ENCODE assay signal across 16 mouse cellular contexts in genomic region chr17:35106522-35106921, GRCm38 (mm10). TPM values are rescaled to one million over a fixed set of nuclear protein-coding genes. Genes with fewer than 3 reads are reported as not detected.
A peak's percentile ranks its signal among the peaks of the same experiment; 100 is the strongest.
DNase-seq lines count a peak whose midpoint lies in the region; ATAC-seq and TF ChIP-seq lines count a peak whose summit lies in the region.
"Had no signal": no experiment of that assay in that cellular context is flagged by ENCODE, and none has a peak within 500 bp of the region (broad histone marks: within the 10 kb centered on the region; RNA-seq: fewer than 3 reads in every experiment).

No protein-coding gene starts in this region.

- no peak overlapping the region for H3K9ac ChIP-seq in heart, postnatal 0 days (replicated peaks; ENCODE audit: low read depth, low read length)
- H3K9ac ChIP-seq in midbrain, embryonic 11.5 days (ENCODE audit: low read length) = peak overlapping the region; percentile 65
- no peak overlapping the region for H3K9ac ChIP-seq in midbrain, embryonic 16.5 days (ENCODE audit: low read depth, low read length)
- H3K9ac ChIP-seq in forebrain, embryonic 15.5 days (replicated peaks) = no peak overlapping the region
- no peak overlapping the region for H3K9ac ChIP-seq in stomach, postnatal 0 days (ENCODE audit: low read length)

- H3K27ac ChIP-seq in heart, postnatal 0 days (ENCODE audit: low read depth) = no peak overlapping the region
- H3K27ac ChIP-seq in midbrain, embryonic 11.5 days (ENCODE audit: low read depth, low read length) = no peak overlapping the region
- no peak overlapping the region for H3K27ac ChIP-seq in midbrain, embryonic 16.5 days (ENCODE audit: low read length)
- H3K27ac ChIP-seq in forebrain, embryonic 15.5 days (replicated peaks) = no peak overlapping the region; the same call in 1 of the 2 replicates
- no peak overlapping the region for H3K27ac ChIP-seq in stomach, postnatal 0 days (replicated peaks)
- no peak overlapping the region for H3K27ac ChIP-seq in thymus, adult 2 months (ENCODE audit: control insufficient read depth, insufficient read depth, low read length)
- H3K27ac ChIP-seq: neural tube, embryonic 13.5 days had no signal

- peak; percentile 11; the same call in 1 of the 2 replicates for TF ChIP-seq CTCF in heart, postnatal 0 days (IDR thresholded peaks at IDR 0.05; ENCODE audit: low read depth)
- TF ChIP-seq CTCF in stomach, postnatal 0 days (IDR thresholded peaks at IDR 0.05; ENCODE audit: low read depth) = peak; percentile 55
- no peak for TF ChIP-seq CTCF in thymus, adult 2 months (IDR thresholded peaks at IDR 0.05; ENCODE audit: borderline replicate concordance, control insufficient read depth, extremely low read depth, insufficient read depth, low read length, poor library complexity)

- no peak for DNase-seq in heart, postnatal 0 days (ENCODE audit: low spot score)
- no peak for DNase-seq in heart, postnatal 14 days
- no peak for DNase-seq in midbrain, embryonic 11.5 days (ENCODE audit: low spot score, missing footprints)
- no peak for DNase-seq in stomach, postnatal 0 days (ENCODE audit: low spot score)
- no peak for DNase-seq in yolk sac, embryonic 10.5 days (ENCODE audit: low spot score)
- no peak for DNase-seq in thymus, adult 2 months

- no peak for TF ChIP-seq POLR2A in thymus, adult 2 months (IDR thresholded peaks at IDR 0.05; ENCODE audit: control insufficient read depth, extremely low read depth, insufficient read depth, low read length, poor library complexity)

- WGBS in heart, postnatal 0 days = 58% methylated on average over 3 of the region's 3 CpGs
- 69% methylated on average over 3 of the region's 3 CpGs for WGBS in midbrain, embryonic 11.5 days
- WGBS in midbrain, embryonic 16.5 days = 64% methylated on average over 3 of the region's 3 CpGs
- 59% methylated on average over 3 of the region's 3 CpGs for WGBS in forebrain, embryonic 15.5 days
- 53% methylated on average over 3 of the region's 3 CpGs for WGBS in stomach, postnatal 0 days
- 90% methylated on average over 3 of the region's 3 CpGs for WGBS in thymus, adult 2 months

- ATAC-seq in heart, postnatal 0 days (ENCODE audit: insufficient read depth, low read depth) = no peak
- no peak for ATAC-seq in midbrain, embryonic 11.5 days (ENCODE audit: low FRiP score)
- ATAC-seq in midbrain, embryonic 16.5 days = no peak
- ATAC-seq in forebrain, embryonic 15.5 days (replicated peaks) = no peak
- no peak for ATAC-seq in stomach, postnatal 0 days (ENCODE audit: low FRiP score, low TSS enrichment)

- H3K4me2 ChIP-seq in heart, postnatal 0 days (ENCODE audit: low read depth, low read length) = no peak overlapping the region
- peak overlapping the region; percentile 39 for H3K4me2 ChIP-seq in midbrain, embryonic 11.5 days
- no peak overlapping the region for H3K4me2 ChIP-seq in midbrain, embryonic 16.5 days (ENCODE audit: low read length)
- H3K4me2 ChIP-seq in forebrain, embryonic 15.5 days (replicated peaks) = peak overlapping the region; percentile 31; the same call in 1 of the 2 replicates
- H3K4me2 ChIP-seq in stomach, postnatal 0 days (replicated peaks; ENCODE audit: low read depth) = no peak overlapping the region

- intact Hi-C loops in heart, postnatal 14 days (cut with DNase I) = loop anchor here (1.0 kb wide), 1 partner anchor 85 kb away; no protein-coding TSS in a partner anchor

- H3K4me3 ChIP-seq in heart, postnatal 0 days (ENCODE audit: low read depth, low read length) = no peak overlapping the region
- H3K4me3 ChIP-seq in midbrain, embryonic 11.5 days (ENCODE audit: low read depth, low read length) = no peak overlapping the region
- H3K4me3 ChIP-seq in midbrain, embryonic 16.5 days (ENCODE audit: low read depth, low read length) = no peak overlapping the region
- no peak overlapping the region for H3K4me3 ChIP-seq in forebrain, embryonic 15.5 days
- H3K4me3 ChIP-seq in stomach, postnatal 0 days (ENCODE audit: low read depth, low read length) = no peak overlapping the region
- H3K4me3 ChIP-seq in thymus, adult 2 months (ENCODE audit: control insufficient read depth, insufficient read depth, low read length) = no peak overlapping the region
- H3K4me3 ChIP-seq: heart, embryonic 12.5 days; neural tube, embryonic 13.5 days had no signal

- TF ChIP-seq EP300 in heart, postnatal 0 days (IDR thresholded peaks at IDR 0.05; ENCODE audit: low read depth) = no peak
- no peak for TF ChIP-seq EP300 in stomach, postnatal 0 days (optimal IDR thresholded peaks at IDR 0.05)

- H3K9me3 ChIP-seq in heart, postnatal 0 days (replicated peaks; ENCODE audit: control insufficient read depth, low read length) = no peaks in the 10 kb centered on the region
- H3K9me3 ChIP-seq in midbrain, embryonic 11.5 days (ENCODE audit: control insufficient read depth, low read length) = no peaks in the 10 kb centered on the region
- no peaks in the 10 kb centered on the region for H3K9me3 ChIP-seq in midbrain, embryonic 16.5 days (replicated peaks; ENCODE audit: control insufficient read depth, low read length, poor library complexity, severe bottlenecking)
- H3K9me3 ChIP-seq in forebrain, embryonic 15.5 days = no peaks in the 10 kb centered on the region
- no peaks in the 10 kb centered on the region for H3K9me3 ChIP-seq in stomach, postnatal 0 days (ENCODE audit: control insufficient read depth, low read length)
- H3K9me3 ChIP-seq: heart, embryonic 12.5 days; neural tube, embryonic 13.5 days had no signal

- H3K4me1 ChIP-seq in heart, postnatal 0 days (ENCODE audit: control insufficient read depth, insufficient read depth) = no peaks in the 10 kb centered on the region
- H3K4me1 ChIP-seq in midbrain, embryonic 11.5 days (ENCODE audit: control insufficient read depth, insufficient read depth, low read length) = peaks cover 8% of the 10 kb centered on the region
- H3K4me1 ChIP-seq in midbrain, embryonic 16.5 days (ENCODE audit: control insufficient read depth, insufficient read depth, low read length) = no peaks in the 10 kb centered on the region; the same call in 1 of the 2 replicates
- peaks cover 6% of the 10 kb centered on the region for H3K4me1 ChIP-seq in forebrain, embryonic 15.5 days
- H3K4me1 ChIP-seq in stomach, postnatal 0 days (replicated peaks; ENCODE audit: control insufficient read depth, insufficient read depth) = no peaks in the 10 kb centered on the region
- H3K4me1 ChIP-seq in thymus, adult 2 months (replicated peaks; ENCODE audit: control insufficient read depth, insufficient read depth, low read length) = peaks cover 2% of the 10 kb centered on the region; the same call in 1 of the 2 replicates

- no peaks in the 10 kb centered on the region for H3K27me3 ChIP-seq in heart, postnatal 0 days (ENCODE audit: control insufficient read depth, insufficient read depth, low read length)
- H3K27me3 ChIP-seq in midbrain, embryonic 11.5 days (ENCODE audit: control insufficient read depth, insufficient read depth, low read length) = no peaks in the 10 kb centered on the region
- H3K27me3 ChIP-seq in midbrain, embryonic 16.5 days (ENCODE audit: control insufficient read depth, insufficient read depth, low read depth, low read length) = no peaks in the 10 kb centered on the region; the same call in 1 of the 2 replicates
- H3K27me3 ChIP-seq in forebrain, embryonic 15.5 days = no peaks in the 10 kb centered on the region
- H3K27me3 ChIP-seq in stomach, postnatal 0 days (ENCODE audit: control insufficient read depth, insufficient read depth, low read length) = no peaks in the 10 kb centered on the region
- no peaks in the 10 kb centered on the region for H3K27me3 ChIP-seq in thymus, adult 2 months (ENCODE audit: control insufficient read depth, insufficient read depth, low read length)
- H3K27me3 ChIP-seq: neural tube, embryonic 13.5 days had no signal

- peaks cover 29% of the 10 kb centered on the region for H3K36me3 ChIP-seq in heart, postnatal 0 days (replicated peaks; ENCODE audit: control insufficient read depth, insufficient read depth, low read length)
- peaks cover under 1% of the 10 kb centered on the region; the same call in 1 of the 2 replicates for H3K36me3 ChIP-seq in midbrain, embryonic 11.5 days (ENCODE audit: control insufficient read depth, insufficient read depth, low read length)
- H3K36me3 ChIP-seq in midbrain, embryonic 16.5 days (ENCODE audit: control insufficient read depth, insufficient read depth, low read length) = peaks cover 16% of the 10 kb centered on the region
- peaks cover 20% of the 10 kb centered on the region for H3K36me3 ChIP-seq in forebrain, embryonic 15.5 days
- H3K36me3 ChIP-seq in stomach, postnatal 0 days (ENCODE audit: control insufficient read depth, insufficient read depth, low read length) = peaks cover 10% of the 10 kb centered on the region
- peaks cover 12% of the 10 kb centered on the region; the same call in 1 of the 2 replicates for H3K36me3 ChIP-seq in thymus, adult 2 months (ENCODE audit: control insufficient read depth, insufficient read depth, low read length)

RNA-seq across cellular contexts. Expression of gene Ly6g5c, which starts 1.6 kb away (rescaled TPM):
- not detected in 2 replicates for total RNA-seq in heart, postnatal 0 days (2014; rRNA removed; ENCODE audit: low replicate concordance)
- 0.25 and 0.26 TPM in 2 replicates for polyA plus RNA-seq in heart, postnatal 0 days (2015; fragmentation: Nextera tagmentation; extraction: Ambion mirVana)
- total RNA-seq in heart, postnatal 14 days (2021) = not detected
- polyA plus RNA-seq in midbrain, embryonic 11.5 days (2014; fragmentation: Nextera tagmentation; extraction: Ambion mirVana) = not detected in 2 replicates
- not detected in 2 replicates for polyA plus RNA-seq in midbrain, embryonic 16.5 days (2015; fragmentation: Nextera tagmentation; extraction: Ambion mirVana)
- polyA plus RNA-seq in forebrain, embryonic 15.5 days (2015; fragmentation: Nextera tagmentation; extraction: Ambion mirVana) = not detected in 2 replicates
- not detected in 2 replicates for polyA plus RNA-seq in stomach, postnatal 0 days (2015; fragmentation: Nextera tagmentation; extraction: Ambion mirVana)
- 0.27 TPM in 1 of 2 replicates, not detected in the other for polyA plus RNA-seq in thymus, adult 2 months (2012; rRNA removed)
- total RNA-seq: adrenal gland, postnatal 10 days; layer of hippocampus, postnatal 25 days; liver, adult 2 months; megakaryocyte progenitor cell, adult 5-6 weeks had no signal
- polyA plus RNA-seq: embryonic facial prominence, embryonic 11.5 days; heart, embryonic 12.5 days; liver, adult 2 months; neural tube, embryonic 13.5 days; small intestine, adult 2 months had no signal

RNA-seq across cellular contexts. Expression of gene Ly6g5b, which starts 8.7 kb away (rescaled TPM):
- total RNA-seq in heart, postnatal 0 days (2014; rRNA removed; ENCODE audit: low replicate concordance) = 0.97 TPM in 1 of 2 replicates, not detected in the other
- polyA plus RNA-seq in heart, postnatal 0 days (2015; fragmentation: Nextera tagmentation; extraction: Ambion mirVana) = 0.30 TPM in 1 of 2 replicates, not detected in the other
- under 1 TPM in 1 of 2 experiments, not detected in 1; 0.41 TPM for total RNA-seq in heart, postnatal 14 days (2021)
- polyA plus RNA-seq in midbrain, embryonic 11.5 days (2014; fragmentation: Nextera tagmentation; extraction: Ambion mirVana) = 0.86 and 1.2 TPM in 2 replicates
- 1.5 TPM in 2 replicates for polyA plus RNA-seq in midbrain, embryonic 16.5 days (2015; fragmentation: Nextera tagmentation; extraction: Ambion mirVana)
- polyA plus RNA-seq in forebrain, embryonic 15.5 days (2015; fragmentation: Nextera tagmentation; extraction: Ambion mirVana) = 1.2 and 1.3 TPM in 2 replicates
- polyA plus RNA-seq in stomach, postnatal 0 days (2015; fragmentation: Nextera tagmentation; extraction: Ambion mirVana) = 0.18 and 0.27 TPM in 2 replicates
- polyA plus RNA-seq in thymus, adult 2 months (2012; rRNA removed) = 5.9 and 8.3 TPM in 2 replicates

RNA-seq across cellular contexts. Expression of gene Gpank1, which starts 14.7 kb away (rescaled TPM):
- total RNA-seq in heart, postnatal 0 days (2014; rRNA removed; ENCODE audit: low replicate concordance) = 4.2 and 24.1 TPM in 2 replicates
- 9.1 and 9.6 TPM in 2 replicates for polyA plus RNA-seq in heart, postnatal 0 days (2015; fragmentation: Nextera tagmentation; extraction: Ambion mirVana)
- 1 to 10 TPM; 7.0 to 7.7 TPM for total RNA-seq in heart, postnatal 14 days (2021)
- 24.4 and 26.3 TPM in 2 replicates for polyA plus RNA-seq in midbrain, embryonic 11.5 days (2014; fragmentation: Nextera tagmentation; extraction: Ambion mirVana)
- 24.3 and 26.4 TPM in 2 replicates for polyA plus RNA-seq in midbrain, embryonic 16.5 days (2015; fragmentation: Nextera tagmentation; extraction: Ambion mirVana)
- polyA plus RNA-seq in forebrain, embryonic 15.5 days (2015; fragmentation: Nextera tagmentation; extraction: Ambion mirVana) = 29.3 and 32.0 TPM in 2 replicates
- 11.2 and 11.3 TPM in 2 replicates for polyA plus RNA-seq in stomach, postnatal 0 days (2015; fragmentation: Nextera tagmentation; extraction: Ambion mirVana)
- 35.2 and 37.8 TPM in 2 replicates for polyA plus RNA-seq in thymus, adult 2 months (2012; rRNA removed)

RNA-seq across cellular contexts. Expression of gene Csnk2b, which starts 15.3 kb away (rescaled TPM):
- 239 and 244 TPM in 2 replicates for total RNA-seq in heart, postnatal 0 days (2014; rRNA removed; ENCODE audit: low replicate concordance)
- 232 and 241 TPM in 2 replicates for polyA plus RNA-seq in heart, postnatal 0 days (2015; fragmentation: Nextera tagmentation; extraction: Ambion mirVana)
- total RNA-seq in heart, postnatal 14 days (2021) = 100 to 1,000 TPM; 172 to 176 TPM
- polyA plus RNA-seq in midbrain, embryonic 11.5 days (2014; fragmentation: Nextera tagmentation; extraction: Ambion mirVana) = 293 and 299 TPM in 2 replicates
- polyA plus RNA-seq in midbrain, embryonic 16.5 days (2015; fragmentation: Nextera tagmentation; extraction: Ambion mirVana) = 315 and 331 TPM in 2 replicates
- polyA plus RNA-seq in forebrain, embryonic 15.5 days (2015; fragmentation: Nextera tagmentation; extraction: Ambion mirVana) = 307 and 309 TPM in 2 replicates
- 323 and 329 TPM in 2 replicates for polyA plus RNA-seq in stomach, postnatal 0 days (2015; fragmentation: Nextera tagmentation; extraction: Ambion mirVana)
- 500 and 515 TPM in 2 replicates for polyA plus RNA-seq in thymus, adult 2 months (2012; rRNA removed)

RNA-seq across cellular contexts. Expression of gene Abhd16a, which starts 17.5 kb away (rescaled TPM):
- total RNA-seq in heart, postnatal 0 days (2014; rRNA removed; ENCODE audit: low replicate concordance) = 74.3 and 131 TPM in 2 replicates
- polyA plus RNA-seq in heart, postnatal 0 days (2015; fragmentation: Nextera tagmentation; extraction: Ambion mirVana) = 73.2 and 74.1 TPM in 2 replicates
- 10 to 100 TPM; 53.7 to 56.7 TPM for total RNA-seq in heart, postnatal 14 days (2021)
- 40.5 and 45.2 TPM in 2 replicates for polyA plus RNA-seq in midbrain, embryonic 11.5 days (2014; fragmentation: Nextera tagmentation; extraction: Ambion mirVana)
- 105 and 107 TPM in 2 replicates for polyA plus RNA-seq in midbrain, embryonic 16.5 days (2015; fragmentation: Nextera tagmentation; extraction: Ambion mirVana)
- polyA plus RNA-seq in forebrain, embryonic 15.5 days (2015; fragmentation: Nextera tagmentation; extraction: Ambion mirVana) = 93.2 and 97.4 TPM in 2 replicates
- polyA plus RNA-seq in stomach, postnatal 0 days (2015; fragmentation: Nextera tagmentation; extraction: Ambion mirVana) = 74.2 and 75.0 TPM in 2 replicates
- polyA plus RNA-seq in thymus, adult 2 months (2012; rRNA removed) = 191 and 202 TPM in 2 replicates

Comparison
In these comparisons a context has a peak if more than half of its experiments do, and no peak if none do; other contexts are left out.
1. H3K4me2 ChIP-seq: peak in midbrain, embryonic 11.5 days (single experiment) and forebrain, embryonic 15.5 days (single experiment); none in heart, postnatal 0 days (single experiment), midbrain, embryonic 16.5 days (single experiment) and stomach, postnatal 0 days (single experiment).